Mouse (Mus musculus) T-helper 1 cell (primary cell): Measurements from ENCODE around the gene E2f2.

Source experiments
- in situ Hi-C: fragments of 300-600 bp; cut with MboI, MseI; formaldehyde crosslinking; loops from one replicate; pipeline ENCODE4 v1.15.1; 2025; ENCODE audit warnings: high pct_unique_total_duplicates

E2f2 gene

DNA sequence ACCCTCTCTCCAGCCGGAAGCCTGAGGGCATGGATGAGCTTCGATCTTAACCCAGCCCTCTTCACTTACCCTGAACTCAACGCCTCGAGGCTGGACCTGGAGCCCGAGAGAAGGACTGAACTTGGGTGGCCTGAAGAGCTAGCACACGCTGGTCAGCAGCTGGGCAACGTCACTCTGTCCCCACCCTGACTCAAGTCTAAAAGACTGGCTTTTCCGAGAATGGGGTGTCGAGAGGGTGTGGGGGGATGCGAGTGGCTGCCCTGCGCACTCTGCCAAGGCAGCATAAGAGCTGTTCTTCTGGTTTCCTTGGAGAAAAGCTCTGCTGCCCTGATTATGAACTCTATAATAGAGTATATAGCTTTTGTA, 27.3 kb upstream of the E2f2 start:
- in situ Hi-C loops, result no loop called here

- in situ Hi-C loops, result no loop called here
Measured at GRCm38 (mm10) chr4:136145362-136145885, 26.8 kb upstream of the E2f2 start.

DNA sequence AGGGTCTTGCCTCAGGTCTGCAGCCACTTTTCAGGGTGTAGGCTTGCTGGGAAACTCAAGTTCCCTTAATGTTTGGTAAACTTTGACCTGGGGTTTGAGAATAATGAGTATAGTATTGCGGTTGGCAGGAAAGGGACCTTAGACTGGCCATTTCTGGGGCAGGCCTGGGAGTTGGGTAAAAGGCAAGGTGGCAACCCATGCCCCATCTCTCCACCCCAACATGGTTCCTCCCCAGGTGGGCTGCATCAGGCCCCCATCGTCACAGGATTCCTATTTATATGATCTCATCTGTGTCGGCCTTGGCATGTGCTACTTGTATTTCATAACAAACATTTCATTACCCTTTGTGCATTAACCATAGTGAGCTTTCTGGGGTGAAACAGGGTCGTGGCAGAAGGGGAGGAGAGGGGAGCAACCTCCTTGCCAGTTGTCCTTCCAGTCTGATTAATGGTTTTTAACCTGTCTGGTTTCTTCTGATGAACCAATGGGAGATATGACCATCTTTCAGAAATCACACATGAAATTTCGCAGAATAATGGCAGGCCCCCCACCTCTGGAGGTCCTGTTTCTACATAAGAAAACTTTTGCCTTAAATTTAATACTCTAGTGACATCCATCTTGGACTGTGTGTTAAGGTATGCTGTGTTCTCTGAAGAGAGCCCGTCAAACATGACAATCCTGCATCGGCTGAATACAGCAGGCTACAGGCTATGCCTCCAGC, 26.0 kb upstream of the E2f2 start:
- in situ Hi-C loops, result no loop called here

DNA sequence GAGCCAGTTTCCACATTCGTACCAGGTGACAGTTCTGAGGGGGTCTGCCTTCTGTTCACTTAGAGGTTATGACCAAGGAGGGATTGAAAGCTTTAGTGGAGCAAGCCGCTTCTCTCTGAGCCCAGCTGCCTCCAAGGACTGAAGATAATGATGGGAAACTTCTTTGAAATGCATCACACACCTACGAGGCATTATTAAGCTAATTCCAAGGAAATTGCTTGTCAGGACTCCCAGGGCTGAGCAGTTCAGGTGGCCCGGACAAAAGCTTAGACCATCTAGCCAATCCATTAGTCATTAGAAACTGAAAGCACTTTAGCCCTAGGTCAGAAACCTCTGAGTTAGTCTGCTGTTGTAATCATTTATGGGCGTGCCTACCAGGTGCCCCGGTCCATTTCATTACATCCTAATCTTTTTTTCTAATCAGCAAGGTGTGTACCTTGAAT, 25.5 kb upstream of the E2f2 start:
- in situ Hi-C loops, result no loop called here

DNA sequence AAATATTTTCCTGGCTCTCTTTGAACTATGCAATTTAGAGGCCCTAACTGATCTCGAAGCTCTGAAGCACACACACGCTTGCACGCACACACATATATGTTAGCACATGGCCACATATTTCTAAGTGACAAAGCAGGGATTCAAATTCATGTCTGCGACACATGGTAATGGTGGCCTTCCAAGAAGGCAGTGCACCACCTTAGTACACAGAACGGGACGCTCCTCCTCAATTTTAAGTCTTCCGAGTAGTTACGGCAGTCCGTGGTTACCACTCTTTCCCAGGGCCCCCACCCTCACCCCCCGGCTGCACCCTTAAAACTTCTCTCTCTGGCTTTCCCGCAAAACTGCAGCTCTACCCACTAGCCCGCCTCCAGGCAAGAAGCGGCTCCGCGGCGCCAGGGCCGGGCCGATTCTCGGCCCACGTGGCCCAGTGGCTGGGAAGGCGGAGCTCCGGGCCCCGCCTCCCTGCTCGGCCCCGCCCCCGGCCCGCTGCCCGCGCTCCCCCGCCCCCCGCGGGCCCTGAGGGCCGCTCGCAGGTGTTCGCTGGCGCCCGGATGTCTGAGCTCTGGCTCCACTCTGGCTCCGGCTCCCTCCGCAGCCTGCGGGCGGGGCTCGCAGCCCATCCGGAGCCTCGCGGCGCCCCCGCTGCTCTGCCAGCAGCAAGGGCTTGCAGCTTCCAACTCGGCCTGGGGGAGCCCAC, 24.6 kb upstream of the E2f2 start:
- in situ Hi-C loops, result no loop called here

DNA sequence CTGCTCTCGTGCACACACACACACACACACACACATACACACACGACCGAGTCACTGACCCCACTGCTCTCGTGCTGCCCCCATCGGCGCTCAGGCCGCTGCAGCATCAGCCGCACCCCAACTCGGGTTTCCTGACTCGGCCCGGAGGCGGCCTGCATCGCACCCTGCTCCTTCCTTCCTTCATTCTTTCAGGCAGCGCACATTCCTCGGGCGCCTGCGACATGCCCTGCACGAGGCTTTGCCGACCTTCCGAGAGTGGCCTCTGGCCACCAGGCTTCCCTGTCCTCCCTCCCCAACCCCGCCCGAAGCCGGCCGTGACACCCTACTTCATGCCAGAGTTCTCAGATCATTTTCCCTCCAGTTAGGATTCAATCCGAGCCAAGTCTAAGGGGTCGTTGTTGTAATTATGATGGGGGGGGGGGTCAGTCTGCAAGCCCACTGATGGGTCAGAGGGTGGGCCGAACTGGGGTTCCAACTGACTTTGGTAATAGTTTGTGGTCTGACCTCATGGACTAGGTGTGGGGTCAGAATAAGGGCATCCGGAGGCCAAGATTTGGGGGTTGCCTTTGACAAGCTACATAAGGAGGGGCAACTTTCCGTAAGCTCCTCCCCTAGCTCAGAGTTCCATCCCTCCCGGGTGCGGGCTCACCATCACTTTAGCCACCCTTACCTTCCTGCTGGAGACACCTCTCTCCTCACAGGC, 23.7 kb upstream of the E2f2 start:
- in situ Hi-C loops, result no loop called here

DNA sequence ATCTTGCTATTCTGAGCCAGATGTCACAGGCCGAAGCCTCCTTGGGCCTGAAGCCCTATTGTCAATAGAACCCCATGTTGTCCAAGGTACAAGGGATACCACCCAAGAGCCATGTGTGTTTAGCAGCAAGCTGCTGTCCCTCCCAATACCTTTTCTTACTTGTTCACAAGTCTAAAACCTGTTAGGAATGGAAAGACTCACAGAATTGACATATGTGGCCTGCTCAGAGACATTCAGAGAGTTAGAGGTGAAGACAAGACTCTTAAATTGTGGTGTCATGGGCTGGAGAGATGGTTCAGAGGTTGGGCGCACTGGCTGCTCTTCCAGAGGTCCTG, 23.2 kb upstream of the E2f2 start:
- in situ Hi-C loops, result no loop called here

DNA sequence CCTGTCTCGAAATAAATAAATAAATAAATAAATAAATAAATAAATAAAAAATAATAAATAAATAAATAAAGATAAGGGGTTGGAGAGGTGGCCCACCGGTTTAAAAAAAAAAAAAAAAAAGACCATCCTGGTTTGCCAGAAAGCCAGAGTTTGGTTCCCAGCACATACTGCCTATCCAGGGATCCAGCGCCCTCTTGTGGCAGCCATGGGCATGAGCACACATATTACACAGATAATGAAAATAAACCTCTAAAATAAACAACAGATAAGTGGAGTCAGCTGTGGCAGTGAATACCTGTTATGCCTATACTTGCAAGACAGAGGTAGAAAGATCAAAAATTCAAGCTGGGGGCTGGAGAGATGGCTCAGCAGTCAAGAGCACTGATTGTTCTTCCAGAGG, 22.5 kb upstream of the E2f2 start:
- in situ Hi-C loops, result loop anchor here (5.0 kb wide), 1 partner anchor 77 kb away; no protein-coding TSS in a partner anchor

GRCm38 (mm10) chr4:136150596-136150995, 21.6 kb upstream of the E2f2 start:
- in situ Hi-C loops, result loop anchor here (5.0 kb wide), 1 partner anchor 78 kb away; no protein-coding TSS in a partner anchor

GRCm38 (mm10) chr4:136152821-136153220, 19.4 kb upstream of the E2f2 start:
- in situ Hi-C loops, result loop anchor here (5.0 kb wide), 1 partner anchor 81 kb away; no protein-coding TSS in a partner anchor

- in situ Hi-C loops, result loop anchor here (5.0 kb wide), 1 partner anchor 82 kb away; no protein-coding TSS in a partner anchor
Measured at GRCm38 (mm10) chr4:136154462-136154861, 17.7 kb upstream of the E2f2 start.

DNA sequence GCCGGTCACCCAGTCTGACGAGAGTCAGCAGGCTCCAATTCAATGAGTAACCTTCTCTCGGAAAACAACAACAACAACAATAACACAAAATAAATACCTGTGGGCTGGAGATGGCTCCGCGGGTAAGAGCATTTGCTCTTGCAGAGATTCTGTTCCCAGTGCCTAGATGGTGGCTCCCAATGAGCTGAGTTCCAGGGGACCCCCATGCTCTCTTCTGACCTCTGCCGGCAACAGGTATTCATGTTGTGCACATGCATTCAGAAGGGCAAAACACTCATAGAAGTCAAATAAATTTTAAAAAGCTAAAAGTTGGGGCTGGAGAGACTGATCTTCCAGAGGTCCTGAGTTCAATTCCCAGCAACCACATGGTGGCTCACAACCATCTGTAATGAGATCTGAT, 13.7 kb upstream of the E2f2 start:
- in situ Hi-C loops, result no loop called here

DNA sequence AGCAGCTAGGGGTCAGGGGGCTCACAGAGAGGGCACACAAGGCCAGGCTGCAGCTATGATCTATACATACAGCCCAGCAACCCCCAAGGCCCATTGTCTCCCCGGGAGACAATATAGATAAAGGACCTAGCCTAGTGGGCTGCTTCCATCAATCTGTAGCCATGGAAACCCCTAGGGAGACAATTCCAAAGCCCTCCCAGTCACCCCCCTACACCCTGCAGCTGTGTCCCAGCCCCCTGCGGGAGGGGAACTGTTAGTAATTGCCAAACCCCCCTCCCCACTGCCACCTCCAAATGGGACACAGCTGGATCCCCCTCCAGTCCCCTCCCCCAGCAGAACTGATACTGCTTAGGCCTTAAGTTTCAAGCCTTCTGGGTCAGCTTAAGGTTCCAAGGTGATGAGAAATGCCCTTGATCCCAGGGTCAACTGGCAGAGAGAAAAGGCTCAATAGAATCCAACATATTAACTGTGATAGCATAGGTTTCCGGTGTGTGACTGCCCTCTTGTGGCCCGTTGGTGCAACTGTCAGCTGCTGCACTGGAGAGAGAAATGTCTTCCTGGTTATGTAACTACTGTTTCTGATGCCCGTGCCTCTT, 12.3 kb upstream of the E2f2 start:
- in situ Hi-C loops, result loop anchor here (5.0 kb wide), 1 partner anchor 42 kb away; no protein-coding TSS in a partner anchor

DNA sequence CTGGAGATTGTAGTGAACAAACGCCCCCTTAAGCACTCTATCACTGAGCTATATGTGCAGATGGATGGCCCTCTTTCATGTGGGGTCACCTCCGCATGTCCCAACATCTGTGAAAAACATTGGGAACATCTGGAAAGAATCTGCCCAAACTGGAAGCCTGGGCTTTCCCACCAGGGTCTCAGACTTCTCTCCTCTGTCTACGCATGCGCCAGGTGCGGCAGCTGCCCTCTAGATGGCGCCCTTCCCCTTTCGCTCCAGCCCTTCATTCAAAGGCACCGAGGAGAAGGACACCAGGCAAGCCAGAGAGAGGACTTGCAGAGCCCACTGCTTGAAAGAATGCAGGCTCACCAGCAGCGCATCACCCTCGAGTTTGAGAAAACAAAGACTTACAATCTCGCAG, 8.7 kb upstream of the E2f2 start:
- in situ Hi-C loops, result loop anchor here (5.0 kb wide), 1 partner anchor 39 kb away; no protein-coding TSS in a partner anchor

- in situ Hi-C loops, result loop anchor here (5.0 kb wide), 1 partner anchor 37 kb away; no protein-coding TSS in a partner anchor
Measured at GRCm38 (mm10) chr4:136164981-136165380, 7.2 kb upstream of the E2f2 start.

DNA sequence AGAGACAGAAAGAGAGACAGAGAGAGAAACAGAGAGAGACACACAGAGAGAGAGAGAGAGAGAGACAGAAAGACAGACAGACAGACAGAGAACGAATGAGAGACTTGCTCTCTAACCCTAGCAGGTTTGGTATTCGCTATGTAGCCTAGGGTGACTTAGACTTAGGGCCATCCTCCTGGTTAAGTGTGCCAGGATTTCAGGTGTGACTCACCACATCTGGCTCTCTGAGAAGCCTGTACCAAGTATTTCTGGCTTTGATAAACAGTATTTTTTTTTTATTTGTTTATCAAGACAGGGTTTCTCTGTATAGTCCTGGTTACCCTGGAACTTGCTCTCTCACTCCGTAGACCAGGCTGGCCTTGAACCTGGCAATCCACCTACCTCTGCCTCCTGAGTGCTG, 4.5 kb upstream of the E2f2 start:
- in situ Hi-C loops, result no loop called here

GRCm38 (mm10) chr4:136170401-136170800, 1.8 kb upstream of the E2f2 start:
- in situ Hi-C loops, result no loop called here

- in situ Hi-C loops, result no loop called here
Measured at GRCm38 (mm10) chr4:136171455-136171854, 739 bp upstream of the E2f2 start.

GRCm38 (mm10) chr4:136172542-136173209, 482 bp downstream of the E2f2 start:
- in situ Hi-C loops, result no loop called here

DNA sequence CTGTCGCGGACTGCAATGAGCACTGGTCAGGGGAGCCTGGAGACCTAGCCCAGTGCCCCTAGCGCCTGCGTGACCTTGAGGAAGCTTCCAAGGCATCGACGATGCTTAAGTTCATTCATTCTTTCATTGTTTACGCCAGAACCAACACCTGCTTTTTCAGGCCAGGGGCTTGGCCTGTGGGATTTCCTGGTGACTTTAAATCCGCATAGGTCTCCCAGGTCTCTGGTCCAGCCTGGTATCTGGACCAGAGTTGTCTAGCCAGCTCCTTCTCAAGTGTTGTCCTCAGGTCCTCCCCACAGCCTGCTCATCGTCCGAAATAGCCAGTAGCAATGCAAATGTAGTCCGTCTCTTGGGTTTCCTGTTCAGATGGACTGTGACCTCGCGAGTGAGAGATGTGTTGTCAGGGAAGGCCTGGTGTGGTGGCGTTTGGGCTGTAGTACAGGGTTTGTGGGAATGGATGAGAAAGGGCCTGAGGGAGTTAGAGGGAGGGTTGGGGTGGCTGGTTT, 1.1 kb downstream of the E2f2 start:
- in situ Hi-C loops, result no loop called here
